Mouse (Mus musculus): ENCODE results near the gene Npcd.

Npcd gene

GRCm38 (mm10) chr15:79834130-79834880, at the start of gene Npcd, which contains the start of gene Cbx6:
TSS of gene Npcd (minus strand) at chr15:79834237.
TSS of gene Cbx6 (minus strand) at chr15:79834688.
- DNase-seq (ENCODE audit: extremely low read depth, low read depth, low spot score): no peak

- DNase-seq (ENCODE audit: extremely low read depth, low read depth, low spot score): no peak
Observed at GRCm38 (mm10) chr15:79883352-79883822, 49.4 kb upstream of the Npcd start.

DNA sequence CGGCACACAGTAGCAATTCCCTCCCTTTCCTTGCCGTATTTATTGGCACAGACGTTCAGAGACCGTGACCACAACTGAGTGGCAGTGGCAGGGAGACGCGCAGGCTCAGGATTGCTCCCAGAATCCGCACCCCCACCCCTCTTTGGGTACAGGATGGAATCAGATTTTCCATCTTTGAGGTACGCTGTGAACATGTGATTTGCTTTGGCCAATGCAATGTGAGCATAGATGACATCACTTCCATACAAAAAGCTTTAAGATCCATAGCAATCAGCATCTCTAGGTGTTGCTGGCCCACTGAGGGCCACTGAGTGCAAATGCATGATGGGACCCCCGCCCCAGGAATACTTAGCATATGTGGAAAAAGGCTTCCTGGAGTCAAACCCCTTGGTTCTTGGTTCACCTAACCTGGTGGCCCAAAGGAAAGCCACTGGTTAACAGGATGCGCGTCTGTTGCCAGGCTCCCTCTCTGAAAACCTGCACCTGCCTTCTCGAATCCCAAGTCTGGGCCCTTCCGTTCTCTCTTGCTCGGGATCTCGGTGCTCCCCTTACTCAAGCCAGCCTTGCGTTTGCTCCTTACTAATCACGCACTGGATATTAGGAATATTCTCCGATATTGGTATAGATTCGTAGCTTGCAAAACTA, 48.7 kb upstream of the Npcd start:
- no peak for DNase-seq (ENCODE audit: extremely low read depth, low read depth, low spot score)

- no peak for DNase-seq (ENCODE audit: extremely low read depth, low read depth, low spot score)
Observed at GRCm38 (mm10) chr15:79880477-79880876, 46.4 kb upstream of the Npcd start.

DNA sequence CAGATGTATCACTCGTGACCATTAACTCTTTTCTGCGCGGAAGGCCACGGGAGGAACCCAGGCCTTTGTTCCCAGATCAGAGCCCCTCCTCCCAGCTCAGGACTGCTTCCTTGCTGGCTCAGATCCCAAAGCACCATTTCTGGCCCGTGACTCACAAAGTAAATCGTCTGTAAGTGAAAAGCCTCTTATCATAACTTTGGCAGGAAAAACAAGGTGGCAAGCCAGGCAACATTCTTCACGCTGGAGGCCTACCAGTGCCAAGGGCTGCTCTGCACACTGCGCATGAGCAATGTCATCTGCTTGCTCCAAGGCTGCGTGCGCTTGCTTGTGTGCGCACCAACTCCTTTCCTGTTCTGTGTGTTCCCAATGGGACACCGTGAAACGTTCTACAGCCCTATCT, 45.3 kb upstream of the Npcd start:
- peak; percentile 65 for DNase-seq (ENCODE audit: extremely low read depth, low read depth, low spot score)

DNA sequence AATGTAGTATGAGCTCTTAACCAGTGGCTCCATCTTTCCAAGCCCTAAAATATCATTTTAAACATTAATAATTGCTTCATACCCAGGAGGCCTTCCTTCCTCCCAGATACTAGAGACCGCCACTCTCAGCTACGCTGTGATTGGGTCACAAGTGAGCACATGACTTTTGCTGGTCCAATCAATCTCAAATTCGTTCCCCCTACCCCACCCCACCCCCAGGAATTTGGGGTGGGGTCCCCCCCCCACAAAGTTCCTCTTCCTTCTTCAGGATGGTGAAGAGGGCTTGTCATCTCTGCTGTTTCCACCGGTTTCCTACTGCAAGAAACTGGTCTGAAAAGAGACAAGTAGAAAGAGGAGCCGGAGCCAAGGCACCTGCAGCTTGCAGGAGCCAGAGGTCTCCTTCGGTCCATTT, 44.7 kb upstream of the Npcd start:
- DNase-seq (ENCODE audit: extremely low read depth, low read depth, low spot score): no peak

DNA sequence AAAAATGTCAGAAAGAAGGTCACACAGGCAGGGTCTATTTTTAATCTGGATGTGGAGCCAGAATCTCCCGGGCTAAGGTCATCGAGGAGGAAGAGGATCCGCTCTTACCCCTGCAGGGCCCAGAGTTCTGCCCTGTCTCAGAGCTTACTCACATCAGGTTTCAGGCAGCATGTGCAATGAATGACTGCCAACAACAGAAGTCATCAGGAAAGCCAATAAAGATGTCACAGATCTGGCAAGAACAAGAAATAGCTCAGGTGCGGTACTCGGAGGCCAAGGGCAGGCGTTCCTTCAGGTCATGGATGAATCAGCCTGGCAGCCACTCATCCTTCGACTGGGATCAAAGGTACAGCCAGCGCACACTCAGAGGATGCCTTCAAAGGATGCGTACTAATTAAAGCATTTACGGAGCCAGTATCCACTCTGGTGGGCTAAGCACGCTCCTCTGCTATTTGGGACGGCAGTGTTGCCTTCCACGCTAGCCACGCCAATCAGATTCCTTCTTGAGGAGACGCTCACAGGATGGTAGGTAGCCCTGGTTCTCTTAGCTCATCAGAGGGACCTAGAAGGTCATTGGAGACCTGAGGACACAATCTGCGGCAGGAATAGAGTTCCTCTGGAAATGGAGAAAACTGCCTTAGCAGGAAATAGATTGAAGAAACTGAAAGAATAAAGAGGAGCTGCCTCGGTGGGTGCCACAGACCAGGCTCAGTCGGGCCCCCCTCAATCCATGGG, 41.4 kb upstream of the Npcd start:
- no peak for DNase-seq (ENCODE audit: extremely low read depth, low read depth, low spot score)

DNA sequence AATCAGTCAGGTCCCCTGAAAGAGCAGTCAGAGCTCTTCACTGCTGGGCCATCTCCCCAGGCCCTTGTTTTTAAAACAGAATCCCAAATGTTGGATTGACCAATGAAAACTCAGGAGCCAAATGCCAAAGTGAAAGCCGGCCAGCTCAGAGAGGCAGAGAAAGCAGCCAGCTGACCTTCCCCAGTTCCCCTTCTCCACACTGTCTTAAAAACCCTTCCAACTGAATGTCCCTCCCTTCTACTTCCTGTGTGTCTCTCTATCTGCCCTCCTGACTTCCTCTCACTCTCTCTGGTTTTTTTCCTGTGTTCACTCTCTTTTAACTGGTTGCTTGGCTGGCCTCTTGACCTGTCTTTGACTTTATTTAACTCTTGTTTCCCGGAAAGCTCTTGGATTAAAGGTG, 40.0 kb upstream of the Npcd start:
- no peak for DNase-seq (ENCODE audit: extremely low read depth, low read depth, low spot score)

DNA sequence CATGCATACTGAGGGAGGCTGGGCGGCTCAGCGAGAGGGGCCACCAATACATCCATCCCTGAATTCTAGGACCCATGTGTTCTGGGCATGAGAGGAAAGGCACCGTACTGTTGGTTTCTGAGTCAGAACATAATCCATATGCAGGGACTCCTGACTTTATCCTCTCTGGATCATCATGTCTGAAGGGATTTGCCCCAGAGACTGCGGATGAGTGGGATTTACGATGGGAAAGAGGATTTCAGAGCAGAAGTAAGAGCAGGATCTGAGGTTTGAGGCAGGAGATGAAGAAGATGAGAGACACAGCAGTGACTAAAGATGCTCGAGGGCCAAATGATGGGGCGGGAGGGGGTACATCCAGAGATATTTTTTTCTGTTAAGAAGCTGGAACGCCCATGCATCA, 39.5 kb upstream of the Npcd start:
- DNase-seq (ENCODE audit: extremely low read depth, low read depth, low spot score): no peak

DNA sequence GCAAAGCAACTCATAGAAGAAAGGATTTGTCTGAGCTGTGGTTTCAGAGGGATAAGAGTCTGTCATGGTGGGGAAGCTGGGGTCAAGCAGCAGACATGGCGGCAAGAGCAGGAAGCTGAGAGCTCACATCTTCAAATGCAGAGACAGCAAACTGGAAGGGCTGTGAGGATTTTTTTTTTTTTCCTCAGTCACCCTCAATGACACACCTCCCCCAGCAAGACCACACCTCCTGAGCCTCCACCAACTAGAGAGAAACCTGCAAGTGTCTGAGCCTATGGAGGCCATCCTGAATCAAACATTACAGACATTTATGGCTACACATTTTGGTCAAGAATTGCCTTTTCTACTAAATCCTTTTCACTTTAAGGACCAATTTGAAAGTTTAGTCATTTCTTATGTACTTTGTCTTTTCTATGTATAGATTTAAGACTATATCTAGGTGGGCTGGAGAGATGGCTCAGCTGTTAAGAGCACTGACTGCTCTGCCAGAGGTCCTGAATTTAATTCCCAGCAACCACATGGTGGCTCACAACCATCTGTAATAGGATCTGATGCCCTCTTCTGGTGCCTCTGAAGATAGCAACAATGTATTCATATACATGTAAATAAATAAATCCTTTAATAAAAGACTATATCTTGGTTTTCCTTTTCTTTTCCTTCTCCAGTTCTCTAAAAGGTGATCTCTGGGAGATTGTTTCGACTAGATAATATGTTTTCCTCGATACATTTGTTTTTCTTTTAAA, 33.4 kb upstream of the Npcd start:
- no peak for DNase-seq (ENCODE audit: extremely low read depth, low read depth, low spot score)

- no peak for DNase-seq (ENCODE audit: extremely low read depth, low read depth, low spot score)
Observed at GRCm38 (mm10) chr15:79859821-79860220, 25.8 kb upstream of the Npcd start.

DNA sequence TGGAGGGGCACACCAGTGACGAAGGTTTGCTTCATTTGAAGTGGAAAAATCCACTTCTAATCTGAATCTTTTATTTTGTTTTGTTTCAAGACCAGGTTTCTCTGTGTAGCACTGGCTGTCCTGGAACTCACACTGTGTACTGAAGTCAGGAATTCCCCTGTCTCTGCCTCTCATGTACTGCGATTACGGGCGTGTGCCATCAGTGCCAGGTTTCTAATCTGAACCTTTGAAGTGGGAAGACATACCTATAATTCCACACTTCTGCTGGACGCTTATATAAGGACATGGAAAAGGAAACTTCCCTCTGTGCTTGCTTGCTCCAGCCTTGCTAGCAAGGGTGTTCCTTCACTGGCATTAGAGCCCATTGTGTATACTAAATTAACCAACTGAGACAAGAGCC, 24.9 kb upstream of the Npcd start:
- no peak for DNase-seq (ENCODE audit: extremely low read depth, low read depth, low spot score)

GRCm38 (mm10) chr15:79850143-79850542, 16.1 kb upstream of the Npcd start:
- no peak for DNase-seq (ENCODE audit: extremely low read depth, low read depth, low spot score)

GRCm38 (mm10) chr15:79847100-79847499, 13.1 kb upstream of the Npcd start:
- DNase-seq (ENCODE audit: extremely low read depth, low read depth, low spot score): no peak

DNA sequence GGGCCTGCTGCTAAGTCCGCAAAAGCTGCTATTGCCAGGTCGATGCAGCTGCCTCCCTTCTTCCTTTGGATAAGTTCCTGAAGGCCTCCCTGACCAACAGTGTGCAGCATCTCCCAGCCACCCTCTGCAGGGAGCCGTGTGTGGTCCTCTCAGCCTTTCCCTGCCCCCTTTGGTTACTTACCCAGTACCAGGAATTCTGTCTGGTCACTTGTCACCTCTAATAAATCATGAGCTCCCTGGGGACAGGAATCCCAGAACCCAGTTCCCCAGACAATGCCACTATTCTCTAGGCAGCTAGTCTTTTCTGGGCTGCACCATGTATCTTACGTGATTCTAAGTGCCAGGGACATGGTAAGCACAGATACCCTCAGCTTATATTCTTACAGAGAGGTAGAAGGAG, 11.9 kb upstream of the Npcd start:
- DNase-seq (ENCODE audit: extremely low read depth, low read depth, low spot score): no peak

GRCm38 (mm10) chr15:79842985-79843384, 8.9 kb upstream of the Npcd start:
- no peak for DNase-seq (ENCODE audit: extremely low read depth, low read depth, low spot score)

DNA sequence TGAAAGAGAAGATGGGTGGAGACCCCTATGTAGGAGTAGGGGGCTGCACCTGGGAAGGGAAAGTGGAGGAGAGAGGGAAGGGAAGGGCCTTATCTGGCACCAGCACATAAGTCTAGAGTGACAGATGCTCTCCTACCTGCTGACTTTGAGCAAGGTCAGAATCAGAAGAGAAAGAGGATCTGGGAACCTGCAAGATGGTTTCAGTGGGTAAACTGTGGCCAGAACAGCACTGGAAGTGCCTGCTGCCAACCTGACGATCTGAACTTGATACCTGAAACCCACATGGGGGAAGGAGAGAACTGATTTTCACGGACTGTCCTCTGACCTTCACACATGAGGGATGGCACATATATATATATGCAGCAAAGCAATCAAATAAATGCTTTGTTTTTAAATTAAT, 6.2 kb upstream of the Npcd start:
- no peak for DNase-seq (ENCODE audit: extremely low read depth, low read depth, low spot score)

GRCm38 (mm10) chr15:79834881-79835260, 834 bp upstream of the Npcd start:
- DNase-seq (ENCODE audit: extremely low read depth, low read depth, low spot score): no peak

DNA sequence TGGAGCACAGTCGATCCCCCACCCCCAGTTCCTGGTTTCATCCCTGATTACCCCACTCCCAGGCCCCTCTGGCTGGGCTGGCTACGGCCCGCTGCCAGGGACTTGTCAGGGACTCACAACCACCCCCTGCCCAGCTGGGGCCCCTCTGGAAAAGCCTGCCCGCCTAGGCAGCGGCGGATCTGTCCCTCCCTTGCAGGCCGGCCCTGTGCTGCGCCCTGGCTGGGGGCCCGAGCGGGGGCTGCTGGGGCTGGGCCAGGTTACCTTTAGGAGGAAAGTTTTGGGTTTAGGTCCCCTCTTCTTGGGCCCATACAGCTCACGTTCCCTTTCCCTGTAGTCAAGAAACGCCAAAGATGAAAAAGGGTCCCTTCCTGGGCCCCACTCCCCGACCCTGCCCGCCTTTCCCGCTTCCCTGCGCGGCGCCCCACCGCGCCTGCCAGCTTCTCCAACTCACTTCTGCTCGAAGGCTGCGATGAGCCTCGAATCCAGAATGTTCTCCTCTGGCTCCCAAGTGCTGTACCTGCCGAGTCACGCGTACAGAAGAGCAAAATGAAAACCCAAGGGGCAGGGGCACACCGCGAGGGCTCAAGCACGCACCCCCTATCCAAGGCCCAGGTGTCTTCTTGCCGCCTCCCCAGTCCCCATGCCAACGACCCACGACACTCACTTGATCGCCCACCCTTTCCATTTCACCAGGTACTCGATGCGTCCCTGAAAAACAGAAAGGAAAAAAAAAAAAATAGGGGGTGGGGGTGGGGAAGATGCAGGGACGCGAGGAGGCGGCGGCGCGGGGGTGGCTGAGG, 586 bp downstream of the Npcd start:
- no peak for DNase-seq (ENCODE audit: extremely low read depth, low read depth, low spot score)
